Mouse (Mus musculus) retina, embryonic 14.5 days (tissue): Measurements from ENCODE around the gene Efcab2.

Experiments used
- DNase-seq: peaks from one replicate; pipeline ENCODE4 v3.0.0-alpha.2; 2015; ENCODE audit warnings: low spot score

Efcab2 gene

GRCm38 (mm10) chr1:178405951-178406711, at the start of gene Efcab2:
TSS of gene Efcab2 (plus strand) at chr1:178406085.
- DNase-seq, result peak; percentile 90

GRCm38 (mm10) chr1:178357776-178358710, 47.8 kb upstream of the Efcab2 start:
- DNase-seq, result no peak

DNA sequence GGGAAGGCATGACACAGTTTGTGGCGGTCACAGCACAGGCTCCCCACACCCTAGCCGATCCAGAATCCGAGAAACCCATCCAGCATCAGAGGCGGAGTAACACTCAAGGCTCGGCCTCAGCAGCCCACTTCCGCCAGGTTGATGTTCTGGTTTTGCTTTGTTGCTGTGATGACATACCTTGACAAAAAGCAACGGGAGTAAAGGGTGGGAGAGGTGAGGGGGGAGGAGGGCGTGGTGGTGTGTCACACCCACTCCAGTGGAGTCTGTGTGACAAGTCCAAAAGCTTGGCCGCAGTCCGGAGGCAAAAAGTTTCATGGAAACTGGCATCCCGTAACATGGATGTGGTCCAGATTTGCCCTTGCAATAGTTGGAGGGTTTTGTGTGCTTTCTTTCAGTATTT, 45.6 kb upstream of the Efcab2 start:
- no peak for DNase-seq

GRCm38 (mm10) chr1:178360702-178361101, 45.2 kb upstream of the Efcab2 start:
- peak; percentile 36 for DNase-seq

- DNase-seq, result no peak
Observed at GRCm38 (mm10) chr1:178365171-178365570, 40.7 kb upstream of the Efcab2 start.

- no peak for DNase-seq
Observed at GRCm38 (mm10) chr1:178368121-178368520, 37.8 kb upstream of the Efcab2 start.

DNA sequence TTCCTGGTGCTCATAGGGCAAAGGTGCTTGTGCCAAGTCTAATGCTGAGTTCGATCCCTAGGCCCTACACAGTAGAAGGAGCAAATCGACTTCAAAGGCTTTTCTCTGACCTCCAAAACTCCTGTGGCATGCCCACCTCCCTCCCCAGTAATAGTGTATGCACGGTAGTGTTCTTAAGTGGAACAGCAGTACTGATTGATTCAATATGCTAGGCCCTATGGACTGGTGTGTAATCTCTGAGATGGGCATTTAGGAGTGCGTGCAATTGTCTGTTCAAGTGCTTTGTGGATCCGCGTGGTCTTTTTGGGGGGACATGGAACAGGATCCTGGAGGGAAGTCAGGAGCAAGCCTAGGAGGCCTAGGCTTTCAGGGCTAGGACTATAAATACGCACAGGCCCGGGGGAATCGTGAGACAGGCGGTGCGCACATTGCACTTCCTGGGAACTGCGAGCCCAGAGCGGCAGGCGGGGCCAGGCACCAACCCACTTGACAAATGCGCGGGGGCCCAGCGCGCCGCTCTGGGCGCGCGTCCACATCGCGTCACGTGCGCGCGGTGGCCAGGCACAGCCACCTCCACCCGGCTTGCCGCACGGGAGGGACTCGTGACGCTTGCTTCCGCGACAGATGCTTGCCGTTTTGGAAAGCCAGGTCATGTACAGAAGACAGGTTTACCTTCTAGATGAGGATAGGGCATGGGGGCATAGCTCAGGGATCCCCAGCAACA, 37.2 kb upstream of the Efcab2 start:
- DNase-seq, result peak; percentile 86

GRCm38 (mm10) chr1:178369272-178369651, 36.6 kb upstream of the Efcab2 start:
- DNase-seq, result peak; percentile 72

DNA sequence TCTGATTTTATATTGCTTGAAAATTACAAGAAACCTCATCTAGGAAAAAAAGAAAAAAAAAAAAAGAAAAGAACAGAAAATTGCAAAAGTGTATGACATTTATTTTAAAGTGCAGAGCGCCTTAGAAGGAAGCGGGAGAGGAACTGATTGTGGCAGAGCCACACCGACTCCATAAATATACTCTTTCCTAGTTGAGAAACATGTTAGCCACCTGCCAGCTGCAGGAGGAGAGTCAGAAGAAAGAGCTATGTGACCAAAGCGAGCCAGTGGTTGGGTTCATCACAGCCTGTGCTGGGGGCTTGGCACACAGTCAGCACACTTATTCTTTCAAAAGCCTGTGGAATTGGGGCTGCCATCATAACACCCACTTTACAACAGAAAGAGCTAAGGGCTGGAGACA, 33.2 kb upstream of the Efcab2 start:
- DNase-seq, result no peak

- peak; percentile 7 for DNase-seq
Observed at GRCm38 (mm10) chr1:178375381-178375780, 30.5 kb upstream of the Efcab2 start.

DNA sequence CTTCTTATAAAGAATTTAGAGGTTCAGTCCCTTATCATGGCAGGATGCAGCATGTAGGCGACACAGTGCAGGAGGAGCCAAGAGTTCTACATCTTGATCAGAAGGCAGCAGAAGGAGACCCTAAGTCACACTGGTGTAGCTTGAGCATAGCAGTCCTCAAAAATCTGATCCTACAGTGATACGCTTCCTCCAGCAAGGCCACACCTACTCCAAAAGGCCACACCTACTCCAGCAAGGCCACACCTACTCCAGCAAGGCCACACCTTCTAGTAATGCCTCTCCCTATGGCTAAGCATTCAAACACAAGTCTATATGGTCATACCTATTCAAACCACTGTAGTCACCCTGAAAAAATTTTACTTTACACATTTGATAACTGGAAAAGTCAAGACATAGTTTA, 29.8 kb upstream of the Efcab2 start:
- DNase-seq, result no peak

DNA sequence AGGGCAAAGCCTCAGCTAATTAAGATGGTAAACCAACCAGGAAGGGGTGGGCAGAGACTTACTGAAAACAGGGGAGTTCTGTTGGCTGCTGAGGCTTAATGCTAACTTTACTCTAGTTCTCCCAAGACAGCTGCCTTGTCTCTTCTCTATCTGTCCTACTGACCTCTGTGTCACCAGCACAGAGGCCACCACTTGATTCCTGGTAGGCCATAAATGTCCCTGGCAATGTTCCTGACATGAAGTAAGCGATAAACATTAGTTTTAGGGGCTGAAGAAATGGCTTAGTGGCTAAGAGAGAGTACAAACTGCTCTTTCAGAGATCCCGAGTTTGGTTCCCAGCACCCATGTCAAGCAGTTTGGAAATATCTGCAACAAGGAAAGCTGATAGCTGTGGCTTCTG, 29.0 kb upstream of the Efcab2 start:
- DNase-seq, result no peak

DNA sequence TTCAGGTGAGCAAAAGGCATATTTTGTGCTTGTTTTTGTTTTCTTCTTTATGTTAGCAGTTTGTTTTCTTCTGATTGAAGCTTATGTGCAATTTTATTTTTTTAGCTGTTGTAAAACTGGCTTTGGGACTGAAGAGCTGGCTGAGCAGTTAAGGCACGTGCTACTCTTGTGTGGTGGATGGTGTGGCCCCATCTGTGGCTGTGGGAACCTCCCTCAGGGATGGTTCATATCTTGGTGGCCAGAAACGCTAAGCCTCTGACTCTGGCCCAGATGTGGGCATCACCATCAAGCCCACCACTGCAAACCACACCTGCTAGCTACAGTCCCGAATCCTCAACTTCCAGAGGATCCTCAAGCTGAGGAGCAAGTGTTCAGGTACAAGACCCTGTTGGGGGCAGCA, 27.8 kb upstream of the Efcab2 start:
- no peak for DNase-seq

- DNase-seq, result no peak
Observed at GRCm38 (mm10) chr1:178379224-178379623, 26.7 kb upstream of the Efcab2 start.

DNA sequence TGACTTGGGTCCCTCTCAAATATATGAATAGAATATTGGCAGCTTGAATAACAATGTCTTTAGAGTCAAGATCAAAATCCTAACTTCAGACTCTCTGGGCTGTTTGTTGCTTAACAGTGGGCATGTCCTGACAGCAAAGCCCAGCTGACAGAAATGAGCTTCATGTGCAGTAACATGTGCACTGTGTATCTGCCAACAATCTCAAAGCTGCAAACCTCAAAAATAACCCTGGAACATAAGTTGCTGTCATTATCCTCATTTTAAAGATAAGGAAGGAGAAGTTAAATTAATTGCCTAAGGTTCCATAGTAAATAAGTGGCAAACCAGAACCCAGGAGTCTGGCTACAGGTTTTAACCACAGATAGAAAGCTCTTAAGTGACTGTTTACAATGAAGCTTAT, 23.7 kb upstream of the Efcab2 start:
- no peak for DNase-seq

DNA sequence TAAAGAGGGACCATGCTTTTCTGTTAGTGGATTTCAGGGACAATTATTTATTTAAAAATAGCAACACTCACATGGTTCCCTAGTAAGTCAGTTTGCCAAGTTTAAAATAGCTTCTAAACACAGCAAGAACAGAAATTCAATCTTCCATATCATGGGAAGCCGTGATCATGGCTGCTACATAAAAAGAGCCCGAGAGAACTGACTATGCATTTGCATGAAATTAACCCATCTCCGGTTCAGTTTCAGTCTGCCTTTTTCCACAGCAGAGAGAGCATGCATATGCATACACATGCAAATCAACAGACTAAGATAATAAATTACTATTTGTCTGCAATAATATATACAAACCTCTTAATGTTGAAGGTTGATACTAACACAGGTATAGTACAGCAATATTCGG, 17.1 kb upstream of the Efcab2 start:
- DNase-seq, result no peak

- no peak for DNase-seq
Observed at GRCm38 (mm10) chr1:178389401-178389800, 16.5 kb upstream of the Efcab2 start.

- no peak for DNase-seq
Observed at GRCm38 (mm10) chr1:178392970-178393369, 12.9 kb upstream of the Efcab2 start.

- DNase-seq, result no peak
Observed at GRCm38 (mm10) chr1:178395091-178395490, 10.8 kb upstream of the Efcab2 start.

DNA sequence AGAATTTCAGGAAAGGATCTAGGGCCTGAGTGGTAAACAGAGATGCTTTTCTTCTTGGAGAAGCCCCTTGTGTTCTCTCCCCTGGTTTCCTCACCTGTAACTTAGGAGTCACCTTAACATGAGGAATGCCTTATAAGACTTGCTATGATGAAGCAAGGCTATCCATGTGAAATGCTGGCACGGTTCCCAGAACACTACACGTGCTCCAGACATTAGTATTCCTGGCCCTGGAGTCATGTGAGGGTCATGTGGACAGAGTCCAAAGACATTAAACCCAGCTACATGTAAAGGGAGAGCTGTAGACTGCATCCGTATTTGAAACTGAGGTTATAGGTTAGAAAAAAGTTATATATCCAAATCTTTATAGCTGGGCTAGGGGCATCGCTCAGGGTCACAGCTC, 9.5 kb upstream of the Efcab2 start:
- DNase-seq, result no peak

GRCm38 (mm10) chr1:178399879-178400278, 6.0 kb upstream of the Efcab2 start:
- no peak for DNase-seq

DNA sequence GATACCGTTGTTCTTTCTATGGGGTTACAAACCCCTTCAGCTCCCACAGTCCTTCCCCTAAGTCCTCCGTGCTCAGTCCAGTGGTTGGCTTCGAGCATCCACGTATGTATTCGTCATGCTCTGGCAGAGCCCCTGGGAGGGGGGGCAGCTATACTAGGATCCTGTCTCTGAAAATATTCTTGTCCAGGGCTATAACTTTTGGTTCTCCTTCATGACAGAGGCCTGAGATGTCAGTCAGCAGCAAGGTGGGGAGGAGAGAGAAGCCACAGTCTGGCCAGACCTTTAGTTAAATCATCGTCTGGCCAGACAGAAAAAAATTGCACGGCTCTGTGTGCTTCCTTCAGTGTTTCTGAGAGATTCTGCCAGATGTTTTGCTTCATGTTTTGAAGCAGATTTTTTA, 5.2 kb upstream of the Efcab2 start:
- no peak for DNase-seq

GRCm38 (mm10) chr1:178401960-178402359, 3.9 kb upstream of the Efcab2 start:
- DNase-seq, result no peak
